Mouse (Mus musculus): ENCODE results near the gene Hectd3.

GRCm38 (mm10) chr4:117040791-117041190 is 45.7 kb downstream of the Hectd3 start:
- no peak for TF ChIP-seq GATA1 (IDR thresholded peaks at IDR 0.05; ENCODE audit: low read length)
- TF ChIP-seq TAL1 (IDR thresholded peaks at IDR 0.05; ENCODE audit: low read length), result no peak
